Mouse (Mus musculus): ENCODE measurements around the gene Abi2.

GRCm38 (mm10) chr1:60493421-60493820 is 84.0 kb downstream of the Abi2 start:
- TF ChIP-seq POLR2A (IDR thresholded peaks at IDR 0.05; ENCODE audit: low read depth, low read length) (no peak), CTCF (IDR thresholded peaks at IDR 0.05; ENCODE audit: extremely low read depth, insufficient read depth, insufficient read length, insufficient replicate concordance) (no peak)
